Mouse (Mus musculus): ENCODE data around the gene L2hgdh. TPM values are rescaled to one million over a fixed set of nuclear protein-coding genes. Genes with fewer than 3 reads are reported as not detected.
A peak's percentile ranks its signal among the peaks of the same experiment; 100 is the strongest.

Gene L2hgdh
- polyA plus RNA-seq, 1 experiment from 2014 or later = 9.7 TPM

DNA sequence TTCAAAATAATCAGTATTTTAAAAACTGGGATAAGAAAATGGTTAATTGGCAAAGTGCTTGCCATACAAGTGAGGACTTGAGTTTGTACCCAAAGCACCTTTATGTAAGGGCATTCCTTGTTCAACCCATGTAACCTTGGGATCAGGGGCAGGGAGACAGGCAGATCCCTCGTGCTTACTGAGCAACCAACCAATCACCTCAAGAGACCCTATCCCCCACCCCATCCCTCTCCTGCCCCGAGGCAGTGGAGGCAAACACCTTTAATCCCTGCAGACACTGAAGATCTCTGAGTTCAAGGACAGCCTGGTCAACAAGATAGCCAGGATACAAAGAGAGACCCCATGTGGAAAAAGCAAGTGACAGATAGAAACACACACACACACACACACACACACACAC lies 1.3 kb downstream of the L2hgdh start:
- ATAC-seq = no peak
- Histone ChIP-seq H3K4me2 (replicated peaks) (peak overlapping the region; percentile 93), H3K9ac (replicated peaks) (no peak overlapping the region), H3K36me3 (peaks cover 18% of the 10 kb centered on the region), H3K4me3 (replicated peaks) (peak overlapping the region; percentile 73; the same call in 1 of the 2 replicates), H3K4me1 (replicated peaks) (peaks cover 17% of the 10 kb centered on the region), H3K27ac (no peak overlapping the region), H3K9me3 (peaks cover 14% of the 10 kb centered on the region; the same call in 1 of the 2 replicates), H3K27me3 (no peaks in the 10 kb centered on the region)
- WGBS = 45% methylated on average over 2 of the region's 2 CpGs

DNA sequence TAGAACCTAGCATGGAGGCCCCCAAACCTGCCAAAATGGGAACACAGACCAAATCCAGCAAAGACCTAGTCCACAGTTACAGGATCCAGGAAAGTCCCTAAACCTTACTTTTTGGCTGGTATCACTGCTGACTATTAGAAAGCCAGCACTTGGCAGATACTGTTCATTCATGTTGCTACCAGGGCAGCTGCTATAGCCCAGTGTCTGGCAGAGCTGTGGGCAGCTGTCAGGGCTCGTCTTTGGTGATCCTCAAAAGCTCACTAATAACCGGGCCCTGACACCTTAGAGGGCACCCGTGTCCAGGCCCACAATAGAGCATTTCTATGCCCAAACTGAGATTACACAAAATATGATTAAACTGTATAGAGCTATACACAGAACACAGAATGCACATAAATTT lies 1.8 kb downstream of the L2hgdh start:
- no peaks in the 10 kb centered on the region for H3K27me3 ChIP-seq
- H3K9ac ChIP-seq (replicated peaks) = no peak overlapping the region
- H3K4me2 ChIP-seq (replicated peaks) = no peak overlapping the region
- H3K27ac ChIP-seq = no peak overlapping the region
- H3K9me3 ChIP-seq = peaks cover 14% of the 10 kb centered on the region; the same call in 1 of the 2 replicates
- H3K4me3 ChIP-seq (replicated peaks) = no peak overlapping the region
- no peak for ATAC-seq
- 94% methylated on average over 3 of the region's 3 CpGs for WGBS
- H3K36me3 ChIP-seq = peaks cover 23% of the 10 kb centered on the region
- H3K4me1 ChIP-seq (replicated peaks) = peaks cover 17% of the 10 kb centered on the region

DNA sequence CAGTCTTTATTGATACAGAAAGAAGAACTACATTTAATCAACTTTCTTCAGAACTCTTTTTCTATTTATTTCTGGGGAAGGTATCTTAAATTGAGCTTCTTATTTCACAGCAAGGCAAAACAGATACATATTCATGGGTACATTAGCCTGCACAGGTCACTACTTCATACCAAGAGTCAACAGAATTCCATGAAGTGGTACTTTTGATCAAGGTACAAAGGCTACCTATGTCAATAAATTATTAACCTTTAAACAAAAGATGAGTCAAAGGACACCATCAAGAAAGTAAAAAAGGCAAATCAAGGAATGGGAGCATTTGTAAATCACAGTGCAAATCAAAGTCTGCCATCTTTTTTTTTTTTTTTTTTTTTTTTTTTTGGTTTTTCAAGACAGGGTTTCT lies 11.0 kb downstream of the L2hgdh start:
- H3K9ac ChIP-seq (replicated peaks) = no peak overlapping the region
- H3K36me3 ChIP-seq = peaks cover 15% of the 10 kb centered on the region
- no peak for ATAC-seq
- no peak overlapping the region for H3K4me2 ChIP-seq (replicated peaks)
- H3K9me3 ChIP-seq = 0 out of 2 replicates have a peak, but pooled peaks cover 2% of the 10 kb centered on the region
- no peaks in the 10 kb centered on the region for H3K4me1 ChIP-seq (replicated peaks)
- no peaks in the 10 kb centered on the region for H3K27me3 ChIP-seq
- no peak overlapping the region for H3K4me3 ChIP-seq (replicated peaks)
- no peak overlapping the region for H3K27ac ChIP-seq

DNA sequence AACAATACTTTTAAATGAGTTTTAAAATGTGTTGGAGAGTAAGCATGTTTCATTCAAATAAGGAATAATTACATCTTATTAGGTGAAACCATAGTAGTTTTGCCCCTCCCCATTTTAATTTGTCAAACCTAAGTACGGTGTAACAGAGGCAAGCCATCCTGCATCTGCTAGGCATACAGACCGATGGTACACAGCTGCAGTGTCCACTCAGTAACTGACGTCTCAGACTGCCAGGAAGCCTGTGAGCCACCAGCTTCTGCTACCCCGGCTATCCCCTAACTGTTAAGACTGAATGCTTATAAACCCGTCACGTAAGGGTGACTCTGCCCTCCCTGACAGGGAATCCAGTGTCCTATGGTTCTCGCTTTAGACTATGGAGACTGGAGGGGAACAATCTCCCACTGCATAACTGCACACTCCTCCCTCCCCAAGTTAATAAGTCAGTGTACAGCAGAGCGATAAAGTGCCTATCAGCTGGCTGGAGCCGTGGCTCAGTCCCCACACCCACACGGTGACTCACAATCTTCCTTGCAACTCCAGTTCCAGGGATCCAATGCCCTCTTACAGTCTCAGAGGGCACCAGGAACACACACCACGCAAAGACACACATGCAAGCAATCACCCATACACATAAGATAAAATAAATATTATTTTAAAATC lies 19.7 kb downstream of the L2hgdh start:
- H3K4me1 ChIP-seq (replicated peaks) = no peaks in the 10 kb centered on the region
- no peak for ATAC-seq
- no peaks in the 10 kb centered on the region for H3K27me3 ChIP-seq
- H3K27ac ChIP-seq = no peak overlapping the region
- no peaks in the 10 kb centered on the region for H3K9me3 ChIP-seq
- peaks cover 8% of the 10 kb centered on the region for H3K36me3 ChIP-seq
- H3K4me2 ChIP-seq (replicated peaks) = no peak overlapping the region
- H3K4me3 ChIP-seq (replicated peaks) = no peak overlapping the region
- 92% methylated on average over 11 of the region's 11 CpGs for WGBS
- no peak overlapping the region for H3K9ac ChIP-seq (replicated peaks)

DNA sequence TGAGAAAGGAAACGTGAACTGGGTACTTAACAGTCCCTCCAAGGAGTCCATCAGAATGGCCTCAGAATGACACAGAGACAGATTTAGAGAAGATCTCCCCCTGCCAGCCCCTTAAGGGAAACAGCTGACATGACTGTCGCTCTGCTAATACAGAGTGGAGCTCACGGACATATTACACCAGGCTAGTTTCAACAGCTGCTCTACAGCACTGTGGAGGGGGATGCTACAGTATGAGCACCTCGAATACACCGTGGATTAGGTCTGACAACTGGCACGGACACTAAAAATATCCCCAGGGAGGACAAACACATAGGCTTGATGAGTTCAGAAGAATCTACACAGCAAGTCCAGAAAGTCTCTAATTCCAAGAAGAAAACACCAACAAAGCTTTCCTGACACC lies 26.3 kb downstream of the L2hgdh start:
- no peak overlapping the region for H3K4me3 ChIP-seq (replicated peaks)
- H3K9ac ChIP-seq (replicated peaks) = no peak overlapping the region
- 90% methylated on average over 6 of the region's 6 CpGs for WGBS
- peaks cover 16% of the 10 kb centered on the region for H3K36me3 ChIP-seq
- no peak overlapping the region for H3K27ac ChIP-seq
- H3K9me3 ChIP-seq = no peaks in the 10 kb centered on the region
- no peaks in the 10 kb centered on the region for H3K27me3 ChIP-seq
- H3K4me2 ChIP-seq (replicated peaks) = no peak overlapping the region
- no peak for ATAC-seq
- no peaks in the 10 kb centered on the region for H3K4me1 ChIP-seq (replicated peaks)

DNA sequence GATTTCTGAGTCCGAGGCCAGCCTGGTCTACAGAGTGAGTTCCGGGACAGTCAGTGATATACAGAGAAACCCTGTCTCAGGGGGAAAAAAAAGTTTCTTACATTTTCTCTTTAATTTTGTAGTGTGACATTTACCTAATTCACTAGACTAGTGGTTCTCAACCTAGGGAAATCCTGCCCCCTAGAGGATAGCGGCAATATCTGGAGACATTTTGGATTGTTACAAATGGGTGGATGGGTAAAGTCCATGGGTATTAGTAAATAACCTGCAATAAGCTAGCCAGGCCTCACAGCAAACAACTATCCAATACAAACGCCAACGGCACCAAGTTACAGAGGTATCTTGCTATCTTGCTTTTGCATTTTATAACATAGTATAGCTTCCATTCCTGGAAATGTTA lies 27.9 kb downstream of the L2hgdh start:
- Histone ChIP-seq H3K27me3 (no peaks in the 10 kb centered on the region), H3K4me2 (replicated peaks) (no peak overlapping the region), H3K4me3 (replicated peaks) (no peak overlapping the region), H3K4me1 (replicated peaks) (no peaks in the 10 kb centered on the region), H3K36me3 (peaks cover 14% of the 10 kb centered on the region), H3K9me3 (no peaks in the 10 kb centered on the region), H3K9ac (replicated peaks) (no peak overlapping the region), H3K27ac (no peak overlapping the region)
- 78% methylated on average over 5 of the region's 5 CpGs for WGBS
- ATAC-seq = no peak

DNA sequence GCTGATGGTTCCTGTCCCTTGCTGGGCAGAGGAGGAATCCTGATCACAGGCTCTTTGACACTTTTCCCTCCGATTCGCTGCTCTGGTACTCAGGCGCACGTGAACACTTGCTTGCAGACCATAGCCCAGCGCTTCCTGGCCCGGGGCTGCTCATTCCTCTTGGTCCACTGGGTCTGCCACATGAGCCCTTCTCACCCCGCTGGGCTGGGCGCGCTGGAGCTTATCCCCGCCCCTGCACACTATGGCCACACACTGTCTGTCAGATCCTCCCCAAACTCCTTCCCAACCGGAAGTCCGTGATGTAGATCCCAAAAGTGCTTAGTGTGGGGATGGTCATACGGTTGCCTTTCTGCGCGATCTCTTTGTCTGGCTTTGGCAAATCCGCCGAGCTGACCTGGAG lies 31.2 kb downstream of the L2hgdh start:
- Histone ChIP-seq H3K4me3 (replicated peaks) (no peak overlapping the region), H3K9me3 (no peaks in the 10 kb centered on the region), H3K4me1 (replicated peaks) (no peaks in the 10 kb centered on the region), H3K27me3 (no peaks in the 10 kb centered on the region), H3K4me2 (replicated peaks) (no peak overlapping the region), H3K9ac (replicated peaks) (no peak overlapping the region), H3K27ac (no peak overlapping the region), H3K36me3 (0 out of 2 replicates have a peak, but pooled peaks cover 5% of the 10 kb centered on the region)
- ATAC-seq = no peak
- 81% methylated on average over 17 of the region's 17 CpGs for WGBS

DNA sequence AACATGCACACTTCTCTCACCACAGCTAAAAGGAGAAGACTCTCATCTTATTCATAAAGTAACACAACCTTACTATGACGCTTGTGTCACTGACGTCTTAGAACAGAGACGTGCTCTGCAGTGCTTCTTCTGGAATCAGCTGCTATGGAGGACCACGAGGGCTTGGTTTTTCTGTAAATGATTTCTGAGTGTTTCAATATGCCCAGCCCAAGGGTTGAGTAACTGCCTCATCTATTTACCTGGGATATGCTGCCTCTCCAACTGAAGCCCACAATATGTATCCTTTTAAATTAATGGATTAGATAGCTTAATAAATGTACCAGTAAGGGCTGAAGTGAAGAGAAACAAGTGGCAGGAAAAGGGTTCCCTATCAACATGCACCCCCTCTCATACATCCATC lies 34.0 kb downstream of the L2hgdh start:
- ATAC-seq = no peak
- Histone ChIP-seq H3K9me3 (no peaks in the 10 kb centered on the region), H3K4me1 (replicated peaks) (no peaks in the 10 kb centered on the region), H3K27me3 (no peaks in the 10 kb centered on the region), H3K27ac (no peak overlapping the region), H3K9ac (replicated peaks) (no peak overlapping the region), H3K36me3 (0 out of 2 replicates have a peak, but pooled peaks cover 5% of the 10 kb centered on the region), H3K4me2 (replicated peaks) (no peak overlapping the region), H3K4me3 (replicated peaks) (no peak overlapping the region)
- WGBS = 94% methylated on average over 4 of the region's 4 CpGs

DNA sequence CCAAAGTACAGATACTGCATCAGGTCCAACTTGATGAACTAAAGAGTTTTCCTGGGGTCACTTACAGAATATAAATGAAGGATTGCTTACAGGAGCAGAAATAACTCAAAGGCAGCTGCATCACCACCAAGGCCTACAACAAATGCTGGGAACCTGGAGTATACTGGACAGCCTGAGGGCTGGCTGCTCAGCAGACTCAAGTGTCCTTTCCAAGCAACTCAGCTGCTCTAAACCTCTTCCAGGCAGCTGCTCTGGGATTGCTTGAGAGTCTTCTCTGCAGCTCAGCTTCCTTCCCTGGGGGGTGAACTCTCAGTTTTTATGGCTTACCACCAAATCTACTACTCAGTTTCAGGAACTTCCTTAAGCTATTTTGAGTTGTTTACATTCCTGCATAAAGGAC lies 35.6 kb downstream of the L2hgdh start:
- no peak overlapping the region for H3K4me2 ChIP-seq (replicated peaks)
- H3K4me1 ChIP-seq (replicated peaks) = no peaks in the 10 kb centered on the region
- H3K9me3 ChIP-seq = no peaks in the 10 kb centered on the region
- 0 out of 2 replicates have a peak, but pooled peaks cover 5% of the 10 kb centered on the region for H3K36me3 ChIP-seq
- no peak overlapping the region for H3K27ac ChIP-seq
- H3K9ac ChIP-seq (replicated peaks) = no peak overlapping the region
- ATAC-seq = no peak
- H3K27me3 ChIP-seq = no peaks in the 10 kb centered on the region
- no peak overlapping the region for H3K4me3 ChIP-seq (replicated peaks)

DNA sequence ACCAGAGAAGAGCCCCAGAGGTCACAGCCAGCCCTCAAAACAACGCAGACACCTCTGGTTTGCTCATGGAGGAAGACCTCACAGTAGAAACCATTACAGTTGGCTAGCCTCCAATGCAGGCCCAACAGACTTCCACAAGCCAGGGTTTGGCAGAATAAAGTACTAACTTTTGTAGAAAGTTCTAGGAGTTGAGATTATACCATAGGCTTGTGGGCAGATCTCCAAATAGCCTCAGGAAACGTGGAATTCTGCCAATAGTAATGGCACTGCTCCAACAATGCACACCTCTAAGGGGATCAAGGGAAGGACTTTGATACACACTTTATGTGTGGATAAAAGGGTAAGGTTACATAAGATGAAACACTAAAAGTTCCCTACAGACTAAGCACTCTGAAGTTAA lies 36.3 kb downstream of the L2hgdh start:
- Histone ChIP-seq H3K4me1 (replicated peaks) (no peaks in the 10 kb centered on the region), H3K27ac (no peak overlapping the region), H3K4me2 (replicated peaks) (no peak overlapping the region), H3K36me3 (0 out of 2 replicates have a peak, but pooled peaks cover 5% of the 10 kb centered on the region), H3K4me3 (replicated peaks) (no peak overlapping the region), H3K9ac (replicated peaks) (no peak overlapping the region), H3K9me3 (no peaks in the 10 kb centered on the region), H3K27me3 (no peaks in the 10 kb centered on the region)
- 77% methylated on average over 2 of the region's 2 CpGs for WGBS
- no peak for ATAC-seq

DNA sequence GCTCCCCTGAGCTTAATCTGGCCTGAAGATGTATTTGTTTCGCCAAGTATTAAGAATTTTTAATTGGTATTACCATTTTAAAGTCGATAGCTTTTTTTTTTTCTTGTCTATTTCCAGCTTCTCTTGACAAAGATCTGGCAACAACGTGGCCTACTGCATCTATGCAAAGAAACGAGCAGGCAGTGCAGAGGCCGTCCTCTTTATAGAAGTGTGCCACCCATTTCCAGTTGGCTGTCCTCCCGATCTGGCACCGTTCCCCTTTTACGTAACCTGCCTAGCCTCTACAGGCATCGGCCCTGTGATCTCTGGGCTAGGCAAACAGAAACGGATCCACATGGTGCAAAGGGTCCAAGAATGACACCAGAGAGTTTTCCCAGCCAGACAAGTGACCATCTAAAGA lies 41.1 kb downstream of the L2hgdh start:
- Histone ChIP-seq H3K27me3 (no peaks in the 10 kb centered on the region), H3K4me2 (replicated peaks) (no peak overlapping the region), H3K9ac (replicated peaks) (no peak overlapping the region), H3K9me3 (no peaks in the 10 kb centered on the region), H3K27ac (no peak overlapping the region), H3K4me1 (replicated peaks) (peaks cover 10% of the 10 kb centered on the region), H3K4me3 (replicated peaks) (no peak overlapping the region), H3K36me3 (no peaks in the 10 kb centered on the region)
- WGBS = 52% methylated on average over 10 of the region's 10 CpGs
- no peak for ATAC-seq

DNA sequence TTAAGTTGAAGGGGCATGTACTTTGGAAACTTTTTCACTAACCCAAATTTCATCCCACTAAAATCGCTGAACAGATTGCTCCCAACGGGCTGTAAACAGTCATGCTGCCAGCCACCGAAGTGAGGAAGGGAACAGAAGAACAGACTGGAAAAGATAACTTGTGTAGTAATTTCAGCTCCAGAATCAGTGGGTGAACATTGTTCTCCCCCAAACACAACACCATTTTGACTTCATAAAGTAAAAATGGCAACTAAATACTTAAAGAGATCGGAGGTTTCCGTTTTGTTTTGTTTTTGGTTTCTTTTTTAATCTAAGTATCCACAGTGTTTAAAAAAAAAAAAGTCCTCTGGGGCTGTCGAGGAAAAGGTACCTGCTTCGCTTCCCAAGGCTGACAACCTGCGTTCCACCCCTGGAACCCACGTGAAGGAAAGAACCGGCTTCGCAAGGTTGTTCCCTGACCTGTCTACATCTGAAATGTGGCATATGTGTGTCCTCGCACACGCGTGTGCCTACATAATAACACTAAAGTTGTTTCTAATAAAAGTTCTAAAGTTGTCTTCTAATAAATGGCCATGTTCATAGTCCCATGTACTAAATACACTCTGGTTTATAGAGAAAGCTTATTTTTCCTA lies 41.8 kb downstream of the L2hgdh start:
- H3K4me3 ChIP-seq (replicated peaks) = peak overlapping the region; percentile 94
- ATAC-seq = no peak
- 51% methylated on average over 14 of the region's 14 CpGs for WGBS
- H3K27me3 ChIP-seq = no peaks in the 10 kb centered on the region
- no peaks in the 10 kb centered on the region for H3K36me3 ChIP-seq
- peak overlapping the region; percentile 72 for H3K4me2 ChIP-seq (replicated peaks)
- H3K9me3 ChIP-seq = no peaks in the 10 kb centered on the region
- H3K27ac ChIP-seq = no peak overlapping the region
- H3K4me1 ChIP-seq (replicated peaks) = peaks cover 10% of the 10 kb centered on the region
- no peak overlapping the region for H3K9ac ChIP-seq (replicated peaks)

All from midbrain, embryonic 13.5 days (tissue).